Mouse (Mus musculus): ENCODE results near the gene Pim3. TPM values are rescaled to one million over a fixed set of nuclear protein-coding genes. Genes with fewer than 3 reads are reported as not detected.

The Pim3 gene
- 27.3 and 27.5 TPM in 2 replicates for polyA plus RNA-seq (2012; ENCODE audit: low replicate concordance)

DNA sequence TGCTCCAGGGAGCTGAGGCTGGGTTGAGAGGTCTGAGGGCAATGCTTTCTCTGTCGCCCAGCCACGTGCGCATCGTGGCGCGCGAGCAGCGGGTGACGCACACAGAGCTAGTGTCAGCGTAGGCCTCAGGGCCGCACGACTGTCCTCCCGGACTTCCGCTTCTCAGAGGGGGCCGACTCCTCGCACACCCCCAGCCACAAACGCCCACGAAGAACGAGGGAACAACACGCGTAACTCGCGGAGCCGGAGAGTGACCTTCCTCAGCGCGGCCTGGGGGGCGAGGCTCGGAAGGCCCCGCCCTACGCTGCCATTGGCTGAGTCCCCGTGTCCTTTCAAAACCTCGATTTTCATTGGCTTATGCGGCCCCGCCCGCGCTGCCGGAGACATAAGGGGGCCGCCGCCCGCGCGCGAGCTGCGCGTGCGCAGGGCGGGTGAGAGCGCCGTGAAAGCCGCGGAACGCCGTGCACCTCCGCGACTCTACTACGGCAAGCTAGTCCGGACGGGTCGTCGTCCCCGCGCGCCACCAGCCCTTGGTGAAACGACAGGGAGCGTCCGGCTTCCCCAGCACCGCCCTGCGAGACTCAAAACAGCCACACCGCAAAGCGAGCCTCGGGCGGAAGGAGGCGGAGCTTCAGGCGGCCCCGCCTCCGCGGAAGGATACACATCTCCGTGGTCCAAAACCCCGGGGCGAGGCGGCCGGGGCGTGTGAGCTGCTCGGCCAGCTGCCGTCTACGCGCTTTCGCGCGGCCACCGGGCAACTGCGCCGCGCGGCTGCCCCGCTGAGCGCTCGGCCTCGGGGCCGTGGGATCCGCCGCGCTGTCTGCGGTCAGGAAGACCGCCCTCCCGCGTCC, at the start of gene Pim3:
Gene Pim3, plus strand, starts transcription at position 415 of the 851 bp plus-strand sequence.

DNA sequence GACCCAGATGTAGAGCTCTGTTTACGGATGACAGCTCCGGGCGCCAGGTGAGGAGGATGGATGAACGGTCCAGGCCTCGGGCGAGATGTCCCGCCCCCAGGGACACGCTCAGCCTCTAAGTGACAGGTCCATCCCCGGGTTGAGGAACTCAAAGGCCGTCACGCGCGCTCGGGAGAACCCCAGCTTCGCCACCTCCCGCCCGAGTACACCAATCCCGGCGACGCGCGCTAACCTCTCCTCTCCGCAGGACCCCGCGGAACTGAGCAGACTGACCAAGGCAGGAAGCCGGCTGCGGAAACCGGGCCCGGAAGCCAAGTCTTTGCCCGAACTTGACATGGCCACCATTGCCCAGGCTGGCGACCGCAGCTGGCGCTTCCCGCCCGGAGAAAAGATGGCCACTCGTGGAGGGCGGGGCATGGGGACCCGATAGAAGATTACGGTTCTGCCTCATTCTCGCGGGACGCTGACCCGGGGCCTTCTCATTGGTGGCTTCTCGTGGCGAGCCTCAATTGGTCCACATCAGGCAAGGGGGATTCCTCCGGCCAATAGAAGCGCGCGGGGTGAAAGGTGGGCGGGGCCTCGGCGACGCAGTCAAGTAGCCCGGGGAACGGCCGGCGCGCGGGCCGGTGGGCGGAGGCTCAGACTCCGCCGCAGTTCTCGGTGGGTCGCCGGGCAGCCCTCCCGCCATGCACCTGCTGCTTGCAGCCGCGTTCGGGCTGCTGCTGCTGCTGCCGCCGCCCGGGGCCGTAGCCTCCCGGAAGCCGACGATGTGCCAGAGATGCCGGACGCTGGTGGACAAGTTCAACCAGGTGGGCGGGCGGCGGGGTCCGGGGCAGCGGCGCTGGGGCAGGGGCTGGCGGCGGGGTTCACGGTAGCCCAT, 42.7 kb upstream of the Pim3 start, which contains the start of the genes Alg12 and Creld2:
Gene Alg12, minus strand, starts transcription at position 293 of the 880 bp plus-strand sequence.
Gene Creld2, plus strand, starts transcription at position 621 of the 880 bp plus-strand sequence.

Other genes with a start within 250 kb of the Pim3 start
- 15.5 and 18.1 TPM in 2 replicates for gene Brd1, start 128.0 kb upstream of the Pim3 start, polyA plus RNA-seq (2012; ENCODE audit: low replicate concordance)
- 3.5 and 13.0 TPM in 2 replicates for gene Zbed4, start 110.5 kb upstream of the Pim3 start, polyA plus RNA-seq (2012; ENCODE audit: low replicate concordance)
- gene Alg12, start 42.9 kb upstream of the Pim3 start, polyA plus RNA-seq (2012; ENCODE audit: low replicate concordance): 1.8 and 9.0 TPM in 2 replicates
- gene Creld2, start 42.5 kb upstream of the Pim3 start, polyA plus RNA-seq (2012; ENCODE audit: low replicate concordance): 30.3 and 61.6 TPM in 2 replicates
- gene Ttll8, start 92.2 kb downstream of the Pim3 start, polyA plus RNA-seq (2012; ENCODE audit: low replicate concordance): not detected in 2 replicates
- gene Mlc1, start 116.8 kb downstream of the Pim3 start, polyA plus RNA-seq (2012; ENCODE audit: low replicate concordance): not detected in 2 replicates
- not detected in 2 replicates for gene Mov10l1, start 120.7 kb downstream of the Pim3 start, polyA plus RNA-seq (2012; ENCODE audit: low replicate concordance)
- not detected in 2 replicates for gene Panx2, start 197.5 kb downstream of the Pim3 start, polyA plus RNA-seq (2012; ENCODE audit: low replicate concordance)
- gene Trabd, start 212.9 kb downstream of the Pim3 start, polyA plus RNA-seq (2012; ENCODE audit: low replicate concordance): 62.8 and 117 TPM in 2 replicates
- 7.3 and 9.5 TPM in 2 replicates for gene Selenoo, start 226.9 kb downstream of the Pim3 start, polyA plus RNA-seq (2012; ENCODE audit: low replicate concordance)

Data from leukemia stem cell, adult 10-12 weeks (primary cell).